Mouse (Mus musculus) liver, adult 2 months (tissue): Measurements from ENCODE around the gene Ehmt2. TPM values are rescaled to one million over a fixed set of nuclear protein-coding genes. Genes with fewer than 3 reads are reported as not detected.
A peak's percentile ranks its signal among the peaks of the same experiment; 100 is the strongest.

Experiments used
- DNase-seq: peaks from one replicate; pipeline ENCODE4 v3.0.0-alpha.2; 2011; ENCODE audit warnings: low read depth, low spot score; ENCODE audit errors: extremely low read depth
- H3K27ac ChIP-seq: fragments of 200-500 bp; replicated peaks from 2 replicates; pipeline ENCODE4 v1.5.1; 2012; ENCODE audit warnings: low read depth, mild to moderate bottlenecking, control low read depth, inconsistent platforms, low read length; ENCODE audit not compliant: insufficient read depth
- H3K27me3 ChIP-seq: fragments of 200-500 bp; 2 replicates; pipeline ENCODE4 v1.6.1; 2012; ENCODE audit warnings: mild to moderate bottlenecking, moderate library complexity, low read length, inconsistent platforms; ENCODE audit not compliant: control insufficient read depth, insufficient read depth
- H3K36me3 ChIP-seq: fragments of 200-500 bp; 2 replicates; pipeline ENCODE4 v1.6.1; 2012; ENCODE audit warnings: low read length, inconsistent platforms; ENCODE audit not compliant: control insufficient read depth, insufficient read depth
- H3K4me1 ChIP-seq: fragments of 200-500 bp; 2 replicates; pipeline ENCODE4 v1.6.1; 2011; ENCODE audit warnings: low read length; ENCODE audit not compliant: control insufficient read depth, insufficient read depth
- H3K4me3 ChIP-seq: fragments of 200-500 bp; 2 replicates; pipeline ENCODE4 v1.5.1; 2011; ENCODE audit warnings: low read depth, mild to moderate bottlenecking, control low read depth, low read length, moderate library complexity; ENCODE audit not compliant: insufficient read depth
- H3K79me2 ChIP-seq: fragments of 200-500 bp; 2 replicates; pipeline ENCODE4 v1.6.1; 2012; ENCODE audit warnings: inconsistent platforms, mild to moderate bottlenecking, low read length, moderate library complexity; ENCODE audit not compliant: control insufficient read depth, insufficient read depth
- H3K9ac ChIP-seq: fragments of 200-500 bp; 2 replicates; pipeline ENCODE4 v1.6.1; 2012; ENCODE audit warnings: low read depth, mild to moderate bottlenecking, control low read depth, inconsistent platforms, low read length
- CTCF ChIP-seq: fragments of 200-500 bp; IDR thresholded peaks from 2 replicates; pipeline ENCODE4 v1.5.1; 2011; ENCODE audit warnings: low read depth, low read length, control low read depth
- POLR2A ChIP-seq: fragments of 200-500 bp; IDR thresholded peaks from 2 replicates; pipeline ENCODE4 v1.6.1; 2011; ENCODE audit warnings: low read length, control low read depth; ENCODE audit not compliant: insufficient read depth; ENCODE audit errors: extremely low read depth
- WGBS: fragments of 180-500 bp; shearing (Covaris S2); methylation state at CpG from one replicate; pipeline ENCODE4 v1.1.7; 2018; 5-methylcytosine and 5-hydroxymethylcytosine counted together
- polyA plus RNA-seq: library from polyadenylated mRNA; depleted of rRNA; stranded (reverse); fragments of >200 nt; gene quantifications from 2 replicates; pipeline ENCODE4 v1.2.3, GENCODE M21; 2012; rRNA removed
- total RNA-seq: library from RNA; depleted of rRNA; stranded (reverse); fragments of >200 nt; gene quantifications from 2 replicates; pipeline ENCODE4 v1.2.3, GENCODE M21; 2014; rRNA removed

Ehmt2 gene
- total RNA-seq (45.2 and 54.6 TPM in 2 replicates), polyA plus RNA-seq (81.8 and 103 TPM in 2 replicates)

DNA sequence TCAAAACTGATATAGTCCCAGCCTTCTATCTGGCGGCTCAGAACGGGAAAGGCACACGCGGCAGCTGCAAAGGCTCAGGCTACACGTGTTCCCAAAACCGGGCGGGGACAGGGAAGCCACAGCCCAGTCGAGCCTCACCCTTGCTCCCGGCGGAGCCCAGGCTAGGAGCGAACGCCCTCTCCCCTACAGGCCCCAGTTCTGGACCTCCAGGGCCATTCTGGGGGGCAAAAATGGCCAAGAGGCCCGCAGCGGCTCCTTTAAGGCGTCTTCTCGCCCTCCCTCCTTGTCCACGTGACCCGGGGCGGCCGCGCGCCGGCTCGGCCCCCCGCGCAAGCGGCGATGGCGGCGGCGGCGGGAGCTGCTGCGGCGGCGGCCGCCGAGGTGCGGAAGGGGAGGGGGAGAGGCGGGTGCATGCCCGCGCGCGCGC, at the start of gene Ehmt2, which contains the start of gene C2:
Ehmt2 (plus strand) TSS at position 310 of the 427 bp plus-strand sequence.
C2 (minus strand) TSS at position 106 of the 427 bp plus-strand sequence.
- Histone ChIP-seq H3K27ac (peak within 1 kb of the TSS; percentile 96), H3K27me3 (no peaks in the 10 kb centered on the region), H3K4me1 (peaks cover 8% of the 10 kb centered on the region), H3K9ac (peak within 1 kb of the TSS; percentile 81), H3K4me3 (peak within 1 kb of the TSS; percentile 75), H3K36me3 (no peaks in the 10 kb centered on the region), H3K79me2 (peaks cover 10% of the 10 kb centered on the region; the same call in 1 of the 2 replicates)
- DNase-seq: peak; percentile 77
- peak; percentile 67; the same call in 1 of the 2 replicates for TF ChIP-seq POLR2A
- no peak for TF ChIP-seq CTCF
- WGBS: under 1% methylated on average over 43 of the region's 44 CpGs

DNA sequence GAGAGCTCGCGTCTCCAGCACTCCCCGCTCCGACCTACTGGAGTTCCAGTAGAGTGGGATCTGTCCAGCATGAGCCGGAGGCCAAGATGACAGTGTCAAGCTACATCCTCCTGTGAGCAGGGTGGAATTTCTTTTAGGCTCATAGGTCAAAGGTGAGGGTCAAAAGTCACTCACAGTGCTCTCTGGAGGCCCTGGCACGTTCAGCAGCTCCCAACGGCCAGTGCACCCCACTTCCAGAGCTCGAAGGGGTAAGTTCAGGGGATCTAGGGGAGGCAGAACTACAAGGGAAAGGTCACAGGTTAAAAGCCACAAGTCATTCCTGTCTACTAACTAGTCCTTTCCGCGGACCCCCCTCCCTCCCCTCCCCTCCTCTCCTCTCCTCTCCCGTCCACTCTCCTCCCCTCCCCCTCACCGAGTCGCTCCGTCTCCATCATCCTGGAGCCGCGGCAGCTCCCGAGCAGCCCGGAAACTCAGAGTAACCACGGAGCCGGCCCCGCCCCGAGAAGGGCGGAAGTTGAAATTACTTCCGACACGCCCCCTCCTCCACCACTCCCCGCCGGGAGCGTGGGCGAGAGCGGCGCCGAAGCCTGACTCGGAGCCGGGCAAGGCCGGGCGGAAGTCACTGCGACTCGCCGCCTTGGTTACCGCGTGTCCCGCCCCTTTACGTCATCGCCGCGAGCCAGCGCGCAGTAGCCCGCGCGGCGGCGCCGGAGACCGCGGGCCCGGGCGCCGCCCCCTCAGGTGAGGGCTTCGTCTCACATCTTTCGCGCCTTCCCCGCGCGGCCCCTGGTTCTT, 48.4 kb upstream of the Ehmt2 start, which contains the start of the genes Skiv2l and Nelfe:
Skiv2l (minus strand) TSS at position 489 of the 795 bp plus-strand sequence.
Nelfe (plus strand) TSS at position 670 of the 795 bp plus-strand sequence.
- peaks cover 10% of the 10 kb centered on the region for H3K36me3 ChIP-seq
- TF ChIP-seq POLR2A (0 out of 2 replicates have a peak, but pooled peaks have one; percentile 33), CTCF (0 out of 2 replicates have a peak, but pooled peaks have one; percentile 8)
- H3K27ac ChIP-seq: peak within 1 kb of the TSS; percentile 77
- no peaks in the 10 kb centered on the region; the same call in 1 of the 2 replicates for H3K79me2 ChIP-seq
- H3K4me3 ChIP-seq: peak within 1 kb of the TSS; percentile 83
- WGBS: under 1% methylated on average over 65 of the region's 65 CpGs
- peak; percentile 82 for DNase-seq
- H3K4me1 ChIP-seq: peaks cover 27% of the 10 kb centered on the region; the same call in 1 of the 2 replicates
- H3K9ac ChIP-seq: peak within 1 kb of the TSS; percentile 84
- no peaks in the 10 kb centered on the region for H3K27me3 ChIP-seq

DNA sequence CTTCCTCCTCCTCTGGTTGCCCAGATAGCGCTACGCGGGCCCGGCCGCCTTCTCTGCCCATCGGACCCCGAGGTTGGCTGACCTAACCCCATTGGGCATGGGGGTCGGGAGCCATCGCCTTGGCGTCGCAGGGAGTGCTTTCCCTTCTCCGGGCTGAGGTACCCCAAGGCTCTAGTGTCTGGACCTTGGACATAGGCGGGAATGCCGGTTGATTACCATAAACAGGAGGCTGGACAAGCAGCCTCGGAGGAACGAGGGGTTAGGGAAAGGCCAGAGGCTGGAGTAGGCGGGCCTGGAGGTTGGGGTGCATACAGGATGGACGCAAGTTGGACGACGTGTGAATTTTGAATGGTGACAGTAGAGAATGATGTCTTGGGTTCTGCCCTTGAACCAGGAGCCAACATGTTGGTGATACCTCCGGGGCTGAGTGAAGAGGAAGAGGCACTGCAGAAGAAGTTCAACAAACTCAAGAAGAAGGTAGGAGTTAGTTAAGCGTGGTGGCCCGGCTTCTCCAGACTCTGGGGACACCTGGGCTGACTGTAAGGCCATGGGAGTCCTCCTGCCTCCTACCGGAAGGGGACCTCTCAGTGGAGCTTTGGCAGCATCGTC, 47.6 kb upstream of the Ehmt2 start:
- DNase-seq: peak; percentile 53
- WGBS: 1% methylated on average over 25 of the region's 25 CpGs
- Histone ChIP-seq H3K36me3 (peaks cover 15% of the 10 kb centered on the region), H3K4me3 (peak overlapping the region; percentile 83), H3K27me3 (no peaks in the 10 kb centered on the region), H3K79me2 (no peaks in the 10 kb centered on the region; the same call in 1 of the 2 replicates), H3K4me1 (peaks cover 27% of the 10 kb centered on the region; the same call in 1 of the 2 replicates), H3K9ac (peak overlapping the region; percentile 84), H3K27ac (peak overlapping the region; percentile 77)
- TF ChIP-seq CTCF (no peak), POLR2A (no peak)

DNA sequence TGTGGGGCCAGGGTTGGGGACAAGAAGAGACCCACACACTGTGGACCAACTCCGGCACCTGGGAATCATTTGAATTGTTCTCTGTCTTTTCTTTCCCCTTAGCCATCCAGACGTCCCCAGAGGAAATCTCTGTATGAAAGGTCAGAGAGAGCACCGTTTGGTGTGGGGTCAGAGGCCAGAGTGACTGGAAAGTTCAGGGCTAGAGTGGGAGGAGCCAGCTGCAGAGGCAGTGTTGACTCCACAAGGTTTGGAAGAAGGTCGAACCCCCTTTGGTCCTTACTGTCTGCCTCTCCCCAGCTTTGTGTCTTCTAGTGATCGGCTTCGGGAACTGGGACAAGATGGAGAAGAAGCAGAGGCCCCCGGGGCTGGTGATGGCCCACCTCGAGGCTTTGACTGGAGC, 44.8 kb upstream of the Ehmt2 start:
- peaks cover 34% of the 10 kb centered on the region for H3K36me3 ChIP-seq
- peak; percentile 85 for DNase-seq
- 32% methylated on average over 8 of the region's 8 CpGs for WGBS

GRCm38 (mm10) chr17:34854761-34855160, 43.5 kb upstream of the Ehmt2 start:
- 23% methylated on average over 3 of the region's 3 CpGs for WGBS

More for the DNA sequence above, 44.8 kb upstream of the Ehmt2 start:
- Histone ChIP-seq H3K79me2 (no peaks in the 10 kb centered on the region; the same call in 1 of the 2 replicates), H3K27ac (peak overlapping the region; percentile 60), H3K4me3 (no peak overlapping the region), H3K4me1 (peaks cover 43% of the 10 kb centered on the region), H3K9ac (no peak overlapping the region), H3K27me3 (no peaks in the 10 kb centered on the region)
- TF ChIP-seq POLR2A: no peak
- TF ChIP-seq CTCF: no peak

More at GRCm38 (mm10) chr17:34854761-34855160, 43.5 kb upstream of the Ehmt2 start:
- peak; percentile 79 for DNase-seq
- H3K4me3 ChIP-seq: no peak overlapping the region
- H3K36me3 ChIP-seq: peaks cover 46% of the 10 kb centered on the region
- H3K27me3 ChIP-seq: no peaks in the 10 kb centered on the region
- H3K4me1 ChIP-seq: peaks cover 48% of the 10 kb centered on the region
- peak overlapping the region; percentile 9 for H3K27ac ChIP-seq
- TF ChIP-seq CTCF: no peak
- TF ChIP-seq POLR2A: 0 out of 2 replicates have a peak, but pooled peaks have one; percentile 33
- no peak overlapping the region for H3K9ac ChIP-seq
- H3K79me2 ChIP-seq: no peaks in the 10 kb centered on the region
